Mouse (Mus musculus) liver, embryonic 14.5 days (tissue): ENCODE results near the gene Igfbp2.

Experiments used
- CTCF ChIP-seq: IDR thresholded peaks from 2 replicates; pipeline ENCODE4 v1.5.1; 2016; ENCODE audit warnings: antibody characterized with exemption, low read depth, control low read depth
- EP300 ChIP-seq: IDR thresholded peaks from 2 replicates; pipeline ENCODE4 v1.6.1; 2016; ENCODE audit warnings: antibody characterized with exemption, low read depth

GRCm38 (mm10) chr1:72833563-72833962 is 9.3 kb downstream of the Igfbp2 start:
- TF ChIP-seq EP300 = no peak
- TF ChIP-seq CTCF = no peak
